Mouse (Mus musculus): ENCODE data around the gene Apool. TPM values are rescaled to one million over a fixed set of nuclear protein-coding genes. Genes with fewer than 3 reads are reported as not detected.
"Not testable (repeated sequence)": the region's sequence is repeated elsewhere in the genome, so short reads cannot be mapped to it uniquely, and the experiment has no call there.

The Apool gene
- 1 to 10 TPM; 3.4 to 4.3 TPM for total RNA-seq (2021)
- long read RNA-seq, experiment 1, transcript Apool-201 (9 exons, 1,359 nt) = major isoform, 8 of 8 reads
- long read RNA-seq, experiment 1, partial matches to known transcripts = 0 of 8 reads
- long read RNA-seq, experiment 1, other reads (novel, unspliced or antisense) = 0 of 8 reads
- long read RNA-seq, experiment 2, partial matches to known transcripts = 1 of 5 reads
- long read RNA-seq, experiment 2, other reads (novel, unspliced or antisense) = 0 of 5 reads

DNA sequence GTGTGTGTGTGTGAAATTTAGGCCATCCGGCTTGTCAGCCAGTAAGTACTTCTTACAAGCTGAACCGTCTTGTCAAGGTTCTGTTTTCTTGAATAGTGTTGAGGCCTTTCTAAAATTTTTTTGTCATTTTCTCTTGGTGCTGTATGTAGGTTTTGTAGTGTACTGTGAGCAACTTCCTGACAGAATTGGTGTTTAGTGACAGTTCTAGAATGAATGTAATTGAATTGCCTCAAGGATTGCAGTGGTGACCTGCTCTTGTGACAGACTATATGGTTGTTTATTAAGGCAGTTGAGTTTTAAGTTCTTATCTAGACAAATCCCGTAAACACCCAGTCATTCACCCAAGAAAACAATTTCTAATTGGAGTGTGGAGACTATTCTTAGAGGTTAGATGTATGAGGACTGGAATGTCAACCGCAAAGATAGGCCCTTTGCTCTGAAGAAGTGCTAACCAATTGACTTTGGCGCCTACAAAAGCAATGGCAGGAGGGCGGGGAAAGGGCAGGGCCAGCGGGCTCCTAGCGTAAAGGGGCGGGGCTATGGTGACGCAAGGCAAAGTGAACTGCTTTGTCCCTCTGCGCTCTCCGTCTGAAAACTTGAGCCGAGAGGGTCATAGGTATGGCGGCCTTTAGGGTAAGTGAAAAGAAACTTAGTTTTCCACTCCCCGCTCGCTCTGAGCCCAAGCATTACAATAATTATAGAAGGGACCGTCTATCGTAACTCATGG, at the start of gene Apool:
TSS of gene Apool (plus strand) at position 531 of the 727 bp plus-strand sequence.
- DNase-seq (ENCODE audit: low spot score in 2 of 2) = peak; percentile 66 to 82
- intact Hi-C loops (cut with DNase I) = no loop called here

DNA sequence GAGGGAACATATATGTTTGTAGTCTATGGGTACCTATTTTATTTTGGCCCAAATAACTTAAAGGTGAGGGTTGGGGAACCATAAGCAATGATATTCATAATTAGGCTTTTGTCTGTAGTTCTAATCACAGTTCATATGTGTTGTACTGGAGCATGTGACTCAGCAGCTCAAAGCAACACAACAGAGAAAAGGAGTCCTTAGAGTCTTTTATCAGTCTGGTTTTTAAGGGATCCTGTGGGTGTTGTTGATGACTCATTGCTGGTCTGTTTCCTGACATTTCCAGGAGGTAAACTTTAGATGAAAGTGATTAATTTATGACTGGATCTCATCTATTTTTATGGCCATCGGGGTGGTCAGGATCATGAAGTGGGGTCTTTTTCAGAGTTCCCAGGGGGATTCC, 37.6 kb upstream of the Apool start:
- no peak for DNase-seq (ENCODE audit: low spot score in 2 of 2)
- intact Hi-C loops (cut with DNase I) = no loop called here

DNA sequence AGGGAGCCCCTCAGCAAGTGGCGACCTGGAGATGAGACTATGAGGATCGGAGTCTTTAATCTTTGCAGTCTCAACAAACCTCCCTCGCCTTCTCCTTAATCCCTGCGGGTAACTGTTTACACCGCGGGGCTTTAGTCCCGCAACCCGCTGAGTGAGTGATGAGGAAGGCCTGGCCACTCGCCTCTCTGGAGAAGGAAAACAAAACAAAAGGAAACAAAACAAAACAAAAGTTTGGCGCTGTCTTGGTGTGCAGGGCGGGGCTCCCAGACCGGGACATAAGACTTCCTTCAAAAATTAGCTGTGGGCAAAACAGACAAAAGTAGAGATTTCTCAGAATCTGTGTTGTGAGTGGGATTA, 375 bp downstream of the Apool start:
- intact Hi-C loops (cut with DNase I) = no loop called here
- no peak for DNase-seq (ENCODE audit: low spot score in 2 of 2)

DNA sequence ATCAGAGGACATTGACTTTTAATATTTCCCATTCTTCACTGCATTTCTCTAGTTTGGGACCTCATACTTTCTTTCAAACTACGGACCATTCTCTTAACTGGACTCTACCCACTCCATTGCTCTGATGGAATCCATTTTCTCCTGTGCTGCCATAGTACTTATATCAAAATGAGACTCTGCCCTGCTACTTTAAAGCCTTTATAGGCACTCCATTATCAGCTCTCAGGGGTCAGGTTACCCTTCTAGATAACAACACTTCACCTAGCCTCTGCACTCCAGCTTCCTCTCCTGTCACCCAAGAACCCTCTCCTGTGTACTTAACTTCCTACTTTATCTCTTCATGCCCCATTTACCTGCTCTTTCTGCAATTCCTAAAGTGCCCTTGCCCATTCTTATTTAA, 960 bp downstream of the Apool start:
- DNase-seq (ENCODE audit: low spot score in 2 of 2) = no peak
- intact Hi-C loops (cut with DNase I) = no loop called here

DNA sequence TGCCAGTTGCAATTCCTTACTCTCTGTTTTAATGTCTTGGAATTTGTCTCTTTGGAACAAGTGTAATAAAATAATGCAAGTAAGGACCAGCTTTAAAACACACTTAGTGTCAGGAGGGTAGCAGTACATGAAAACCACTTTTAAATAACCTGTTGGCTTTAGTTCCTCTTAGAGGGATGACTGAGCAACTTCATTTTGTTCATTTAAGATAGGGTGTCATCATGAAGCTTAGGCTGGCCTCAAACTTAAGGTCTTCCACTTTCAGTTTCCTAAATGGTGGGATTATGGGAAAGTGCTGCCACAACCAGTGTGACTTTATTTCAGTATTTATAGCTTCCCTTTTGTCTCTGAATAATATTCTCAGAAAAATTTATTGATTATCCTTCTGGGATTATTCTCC, 9.1 kb downstream of the Apool start:
- intact Hi-C loops (cut with DNase I) = no loop called here
- no peak for DNase-seq (ENCODE audit: low spot score in 2 of 2)

DNA sequence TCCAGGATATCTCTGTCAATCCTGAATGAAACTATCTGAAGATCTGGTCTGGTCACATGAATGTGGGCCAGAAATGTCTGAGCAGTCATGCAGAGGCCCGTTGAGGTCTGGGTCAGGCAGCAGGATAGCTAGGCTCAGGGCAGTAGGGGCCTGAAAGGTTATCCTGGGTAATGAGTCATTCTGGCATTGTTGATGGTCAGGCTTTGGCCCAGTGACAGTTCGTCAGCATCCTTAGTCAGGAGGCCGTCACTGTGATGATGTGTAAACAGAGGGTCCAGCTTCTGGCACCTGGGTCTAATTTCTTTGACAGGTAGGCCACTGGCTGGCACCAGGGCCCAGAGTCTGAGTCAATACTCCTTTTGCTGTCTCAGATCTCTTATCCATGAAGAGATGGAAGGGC, 28.4 kb downstream of the Apool start:
- no peak for DNase-seq (ENCODE audit: low spot score in 2 of 2)
- intact Hi-C loops (cut with DNase I) = no loop called here

DNA sequence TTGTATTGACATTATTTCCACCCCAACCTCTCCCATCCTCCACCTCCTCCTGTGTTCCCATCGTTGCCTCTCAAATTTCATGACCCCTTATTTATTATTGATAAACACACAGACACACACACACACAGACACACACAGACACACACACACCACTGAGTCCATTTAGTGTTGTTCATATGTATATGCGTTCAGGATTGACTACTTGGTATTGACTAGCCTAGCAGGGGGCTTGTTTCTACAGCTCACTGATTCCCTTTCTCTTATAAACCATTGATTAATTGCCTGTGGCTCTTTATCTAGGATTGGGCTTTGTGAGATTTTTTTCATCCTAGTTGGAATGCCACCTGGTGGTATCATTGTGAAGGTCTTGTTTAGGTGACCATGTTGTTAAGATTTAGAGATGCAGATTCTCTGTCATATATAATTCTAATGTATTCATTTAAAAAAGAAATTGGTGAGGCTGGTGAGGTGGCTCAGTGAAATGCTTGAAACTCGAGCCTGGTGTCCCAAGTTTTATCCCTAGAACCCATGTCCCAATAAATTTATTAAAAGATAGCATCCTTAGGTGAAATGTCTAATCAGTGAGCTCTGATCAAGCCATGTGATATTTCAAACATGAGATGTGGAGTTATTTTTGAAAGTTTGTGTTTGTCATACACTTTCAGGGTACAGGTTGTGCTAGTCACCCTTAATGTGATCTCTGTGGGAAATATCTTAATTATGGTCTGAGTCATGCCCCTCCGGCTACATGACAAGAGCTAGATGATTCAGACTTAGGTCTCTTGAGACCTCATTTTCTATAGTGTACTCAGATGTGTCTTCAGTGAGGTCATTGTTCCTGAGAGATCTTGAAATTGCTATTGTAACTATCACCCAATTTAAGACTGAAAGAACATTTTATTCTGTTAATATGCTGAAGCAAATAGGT, 36.6 kb downstream of the Apool start:
- intact Hi-C loops (cut with DNase I) = loop anchor here (2.0 kb wide), 1 partner anchor 1151 kb away; no protein-coding TSS in a partner anchor
- DNase-seq (ENCODE audit: low spot score in 2 of 2) = peak in 1 of 2 experiments; percentile 2

DNA sequence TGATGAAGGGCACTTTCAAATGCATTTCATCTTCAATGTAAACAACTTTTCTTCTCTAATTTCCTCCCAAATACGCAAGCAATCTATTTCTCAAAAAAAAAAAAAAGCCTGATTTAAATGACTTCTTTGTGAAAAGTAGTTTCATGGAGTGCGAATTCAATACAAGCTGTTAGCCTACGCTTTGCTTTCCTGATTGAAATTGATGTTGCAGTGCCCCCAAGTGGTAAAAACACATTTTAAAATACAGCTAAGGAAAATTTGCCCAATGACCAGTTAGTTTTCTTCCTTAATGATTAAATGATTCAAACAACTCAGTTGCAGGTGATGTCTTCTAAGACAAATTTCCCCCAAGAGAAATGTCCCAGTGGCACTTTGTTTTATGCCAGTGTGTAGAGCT, 37.3 kb downstream of the Apool start:
- intact Hi-C loops (cut with DNase I) = loop anchor here (2.0 kb wide), 1 partner anchor 1152 kb away; no protein-coding TSS in a partner anchor
- peak; percentile 21 to 38 for DNase-seq (ENCODE audit: low spot score in 2 of 2)

DNA sequence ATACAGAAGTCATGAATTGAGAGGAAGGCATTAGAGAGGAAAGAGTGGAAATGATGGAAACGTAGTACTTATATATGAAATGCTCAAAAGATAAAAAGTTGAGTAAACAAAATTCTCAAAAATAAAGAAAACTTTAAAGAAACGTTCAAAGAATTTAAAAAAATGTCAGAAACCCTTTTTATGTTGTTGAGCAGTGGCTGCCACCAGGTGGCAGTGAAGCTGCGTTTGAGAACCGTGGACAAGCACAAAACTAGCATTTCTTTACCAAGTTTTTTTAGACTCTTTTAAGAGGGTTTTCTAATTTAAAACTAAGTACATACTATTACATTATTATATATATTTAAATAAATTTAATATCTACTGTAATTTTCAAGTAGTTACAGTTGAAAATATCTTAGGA, 57.3 kb downstream of the Apool start:
- intact Hi-C loops (cut with DNase I) = no loop called here
- DNase-seq (ENCODE audit: low spot score in 2 of 2) = peak in 1 of 2 experiments; percentile 15

DNA sequence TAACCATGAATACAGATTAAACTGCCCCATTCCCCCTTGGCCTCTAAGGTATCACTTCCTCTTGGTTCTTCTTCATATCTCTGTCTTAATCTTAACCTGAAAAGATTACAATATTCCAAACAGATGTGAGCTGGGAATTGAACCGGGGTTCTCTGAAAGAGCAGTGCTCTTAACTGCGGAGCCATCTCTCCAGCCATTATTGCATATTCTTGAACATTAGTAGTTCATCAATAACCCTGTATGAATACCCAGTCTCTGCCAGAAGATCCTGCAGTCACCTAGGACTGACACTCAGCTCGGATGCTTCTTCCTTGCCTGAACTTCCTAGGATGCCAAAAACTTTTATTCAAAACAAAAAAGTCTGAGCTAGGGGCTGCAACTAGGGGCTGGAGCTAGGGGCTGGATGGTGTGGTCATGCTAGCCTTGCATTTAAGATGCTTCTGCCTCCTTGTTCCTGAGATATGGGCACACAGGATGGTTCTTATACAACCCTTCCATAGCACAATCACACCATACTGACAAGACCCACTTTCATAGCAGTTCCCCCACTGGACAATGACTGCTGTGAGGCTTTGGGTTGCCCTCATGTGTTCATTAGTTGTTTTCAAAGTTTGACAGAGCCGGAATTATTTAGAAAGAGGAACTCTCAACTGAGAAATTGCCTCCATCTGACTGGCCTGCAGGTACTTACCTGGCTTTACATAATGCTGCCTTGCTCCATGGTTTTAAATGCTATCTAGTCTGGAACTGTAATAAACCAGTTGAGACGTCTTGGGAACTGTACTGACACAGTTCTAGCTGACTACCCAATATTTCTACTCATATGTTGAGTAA, 59.7 kb downstream of the Apool start:
- intact Hi-C loops (cut with DNase I) = not testable (repeated sequence)
- peak; percentile 20 to 41 for DNase-seq (ENCODE audit: low spot score in 2 of 2)

DNA sequence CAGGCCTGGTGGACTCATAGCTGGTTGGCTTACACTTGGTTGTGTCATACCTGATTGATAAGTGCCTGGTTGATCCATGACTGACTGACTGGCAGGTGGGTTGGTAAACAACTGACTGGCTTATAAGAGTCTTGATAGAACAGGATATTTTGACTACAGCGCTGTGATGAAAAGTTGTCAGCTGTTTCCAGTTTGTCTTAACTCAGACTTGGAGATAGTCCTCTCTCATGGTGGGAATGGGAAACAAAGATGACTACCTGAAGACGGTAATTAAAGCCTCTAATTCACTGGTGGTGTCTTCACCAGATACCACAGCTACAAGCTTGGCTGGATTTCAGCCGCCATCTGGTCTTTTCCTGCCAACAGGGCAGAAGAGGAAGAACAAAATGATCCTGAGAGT, 95.5 kb downstream of the Apool start, which contains the start of gene Satl1:
TSS of gene Satl1 (minus strand) at position 101 of the 400 bp plus-strand sequence.
- no peak for DNase-seq (ENCODE audit: low spot score in 2 of 2)
- intact Hi-C loops (cut with DNase I) = no loop called here

DNA sequence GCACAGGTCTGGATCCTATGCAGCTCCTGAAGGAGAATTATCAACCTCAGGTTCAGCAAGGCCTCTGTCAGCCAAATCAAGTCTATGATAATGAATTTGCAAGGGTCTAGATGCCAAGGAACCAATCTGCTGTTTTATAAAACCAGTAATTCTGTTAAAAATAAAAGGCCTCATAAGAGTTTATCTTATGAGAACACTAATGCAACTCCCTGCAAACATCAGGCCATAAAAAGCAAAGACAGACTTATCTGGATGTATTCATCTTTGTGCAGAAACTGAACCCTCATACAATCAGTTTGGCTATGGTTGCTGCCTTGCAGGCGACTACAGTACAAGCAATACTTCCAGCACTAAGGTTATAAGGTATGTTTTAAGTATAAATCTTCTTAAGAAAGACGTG, 101.2 kb downstream of the Apool start:
- no peak for DNase-seq (ENCODE audit: low spot score in 2 of 2)
- intact Hi-C loops (cut with DNase I) = no loop called here

Other genes with a start within 250 kb of the Apool start
- gene 4933403O08Rik, start 72.3 kb upstream of the Apool start, total RNA-seq (2021) = not detected
- not detected for gene Satl1, start 95.4 kb downstream of the Apool start, total RNA-seq (2021)
- gene 2010106E10Rik, start 183.9 kb downstream of the Apool start, total RNA-seq (2021) = not detected